Comparison of ENCODE assay signal across 8 mouse cellular contexts in genomic region chr19:5072389-5073019, GRCm38 (mm10). TPM values are rescaled to one million over a fixed set of nuclear protein-coding genes. Genes with fewer than 3 reads are reported as not detected.
A peak's percentile ranks its signal among the peaks of the same experiment; 100 is the strongest.
DNase-seq lines count a peak whose midpoint lies in the region; ATAC-seq and TF ChIP-seq lines count a peak whose summit lies in the region.

No protein-coding gene starts in this region.

- DNase-seq in testis, postnatal 14 days (ENCODE audit: low spot score) = no peak
- DNase-seq in gastrocnemius, postnatal 14 days = no peak
- no peak for DNase-seq in urinary bladder, adult 18-20 months (ENCODE audit: low spot score in 2 of 2)
- DNase-seq in cerebellum, postnatal 14 days = no peak

- 2% methylated on average over 20 of the region's 20 CpGs for WGBS in kidney, embryonic 15.5 days
- 2% methylated on average over 20 of the region's 20 CpGs for WGBS in midbrain, embryonic 13.5 days

- peak; percentile 12; the same call in 1 of the 2 replicates for ATAC-seq in kidney, embryonic 15.5 days (replicated peaks; ENCODE audit: low FRiP score)
- peak; percentile 26 for ATAC-seq in midbrain, embryonic 13.5 days

- intact Hi-C loops in gastrocnemius, postnatal 14 days (cut with DNase I; ENCODE audit: low total_unique reads) = no loop called here

- TF ChIP-seq CTCF in testis, adult 2 months (IDR thresholded peaks at IDR 0.05; ENCODE audit: control insufficient read depth, insufficient read depth, insufficient replicate concordance, low read depth, low read length) = no peak

- no peak for TF ChIP-seq POLR2A in testis, adult 2 months (IDR thresholded peaks at IDR 0.05; ENCODE audit: control insufficient read depth, low read depth, low read length)

- H3K4me2 ChIP-seq in kidney, embryonic 15.5 days = peak overlapping the region; percentile 84
- peak overlapping the region; percentile 62 for H3K4me2 ChIP-seq in midbrain, embryonic 13.5 days (replicated peaks)

- H3K9me3 ChIP-seq in erythroblast, embryonic 14.5 days (ENCODE audit: control insufficient read depth, low read length) = peaks cover 3% of the 10 kb centered on the region
- no peaks in the 10 kb centered on the region for H3K9me3 ChIP-seq in kidney, embryonic 15.5 days (replicated peaks)
- H3K9me3 ChIP-seq in midbrain, embryonic 13.5 days = no peaks in the 10 kb centered on the region

- peaks cover 29% of the 10 kb centered on the region for H3K4me1 ChIP-seq in testis, adult 2 months (ENCODE audit: control insufficient read depth, insufficient read depth, low read length)
- peaks cover 59% of the 10 kb centered on the region for H3K4me1 ChIP-seq in erythroblast, embryonic 14.5 days (ENCODE audit: control insufficient read depth)
- H3K4me1 ChIP-seq in kidney, embryonic 15.5 days = peaks cover 54% of the 10 kb centered on the region
- peaks cover 38% of the 10 kb centered on the region for H3K4me1 ChIP-seq in midbrain, embryonic 13.5 days (replicated peaks)

- no peaks in the 10 kb centered on the region for H3K27me3 ChIP-seq in testis, adult 2 months (ENCODE audit: control insufficient read depth, insufficient read depth, low read length)
- peaks cover 63% of the 10 kb centered on the region for H3K27me3 ChIP-seq in erythroblast, embryonic 14.5 days (ENCODE audit: control insufficient read depth)
- H3K27me3 ChIP-seq in kidney, embryonic 15.5 days = peaks cover 58% of the 10 kb centered on the region
- H3K27me3 ChIP-seq in midbrain, embryonic 13.5 days = peaks cover 56% of the 10 kb centered on the region

- peak overlapping the region; percentile 83 for H3K4me3 ChIP-seq in testis, adult 2 months (ENCODE audit: control insufficient read depth, low read depth, low read length)
- peak overlapping the region; percentile 62 for H3K4me3 ChIP-seq in erythroblast, embryonic 14.5 days (replicated peaks)
- H3K4me3 ChIP-seq in kidney, embryonic 15.5 days (replicated peaks) = peak overlapping the region; percentile 55
- peak overlapping the region; percentile 42 for H3K4me3 ChIP-seq in midbrain, embryonic 13.5 days (replicated peaks)

- no peaks in the 10 kb centered on the region for H3K36me3 ChIP-seq in testis, adult 2 months (ENCODE audit: control insufficient read depth, insufficient read depth, low read length)
- no peaks in the 10 kb centered on the region for H3K36me3 ChIP-seq in erythroblast, embryonic 14.5 days (ENCODE audit: control insufficient read depth)
- no peaks in the 10 kb centered on the region for H3K36me3 ChIP-seq in kidney, embryonic 15.5 days
- H3K36me3 ChIP-seq in midbrain, embryonic 13.5 days = no peaks in the 10 kb centered on the region

- peak overlapping the region; percentile 24; the same call in 1 of the 2 replicates for H3K9ac ChIP-seq in kidney, embryonic 15.5 days
- peak overlapping the region; percentile 63; the same call in 1 of the 2 replicates for H3K9ac ChIP-seq in midbrain, embryonic 13.5 days (replicated peaks)

- no peak overlapping the region for H3K27ac ChIP-seq in testis, adult 2 months (ENCODE audit: control insufficient read depth, insufficient read depth, low read depth, low read length)
- peak overlapping the region; percentile 85 for H3K27ac ChIP-seq in kidney, embryonic 15.5 days
- no peak overlapping the region for H3K27ac ChIP-seq in midbrain, embryonic 13.5 days

RNA-seq across cellular contexts. Expression of gene Cd248, which starts 4.6 kb away (rescaled TPM):
- polyA plus RNA-seq in testis, adult 2 months (2012; rRNA removed) = 2.5 and 2.9 TPM in 2 replicates
- 0.06 and 0.11 TPM in 2 replicates for polyA plus RNA-seq in erythroblast, embryonic 14.5 days (2012)
- 50.3 and 74.1 TPM in 2 replicates for polyA plus RNA-seq in kidney, embryonic 15.5 days (2015; fragmentation: Nextera tagmentation; extraction: Ambion mirVana)
- polyA plus RNA-seq in midbrain, embryonic 13.5 days (2015; fragmentation: Nextera tagmentation; extraction: Ambion mirVana) = 11.0 and 15.2 TPM in 2 replicates
- 10 to 100 TPM; 23.8 to 43.2 TPM for total RNA-seq in gastrocnemius, postnatal 14 days (2021)

RNA-seq across cellular contexts. Expression of gene Tmem151a, which starts 12.8 kb away (rescaled TPM):
- polyA plus RNA-seq in testis, adult 2 months (2012; rRNA removed) = 22.5 and 22.6 TPM in 2 replicates
- 0.02 TPM in 1 of 2 replicates, not detected in the other for polyA plus RNA-seq in erythroblast, embryonic 14.5 days (2012)
- 1.3 and 1.8 TPM in 2 replicates for polyA plus RNA-seq in kidney, embryonic 15.5 days (2015; fragmentation: Nextera tagmentation; extraction: Ambion mirVana)
- 3.7 and 4.4 TPM in 2 replicates for polyA plus RNA-seq in midbrain, embryonic 13.5 days (2015; fragmentation: Nextera tagmentation; extraction: Ambion mirVana)
- under 1 TPM; 0.16 to 0.69 TPM for total RNA-seq in gastrocnemius, postnatal 14 days (2021)

RNA-seq across cellular contexts. Expression of gene Yif1a, which starts 15.8 kb away (rescaled TPM):
- 134 and 144 TPM in 2 replicates for polyA plus RNA-seq in testis, adult 2 months (2012; rRNA removed)
- 0.79 and 0.94 TPM in 2 replicates for polyA plus RNA-seq in erythroblast, embryonic 14.5 days (2012)
- 99.8 and 101 TPM in 2 replicates for polyA plus RNA-seq in kidney, embryonic 15.5 days (2015; fragmentation: Nextera tagmentation; extraction: Ambion mirVana)
- polyA plus RNA-seq in midbrain, embryonic 13.5 days (2015; fragmentation: Nextera tagmentation; extraction: Ambion mirVana) = 57.1 and 59.0 TPM in 2 replicates
- total RNA-seq in gastrocnemius, postnatal 14 days (2021) = 10 to 100 TPM; 43.8 to 47.3 TPM

RNA-seq across cellular contexts. Expression of gene Rin1, which starts 22.2 kb away (rescaled TPM):
- polyA plus RNA-seq in testis, adult 2 months (2012; rRNA removed) = 27.1 and 27.5 TPM in 2 replicates
- 0.03 and 0.13 TPM in 2 replicates for polyA plus RNA-seq in erythroblast, embryonic 14.5 days (2012)
- 3.0 and 4.2 TPM in 2 replicates for polyA plus RNA-seq in kidney, embryonic 15.5 days (2015; fragmentation: Nextera tagmentation; extraction: Ambion mirVana)
- 1.3 and 2.1 TPM in 2 replicates for polyA plus RNA-seq in midbrain, embryonic 13.5 days (2015; fragmentation: Nextera tagmentation; extraction: Ambion mirVana)
- 1 to 10 TPM in 1 of 2 experiments, under 1 TPM in 1; 0.55 to 1.1 TPM for total RNA-seq in gastrocnemius, postnatal 14 days (2021)

RNA-seq across cellular contexts. Expression of gene Cnih2, which starts 25.8 kb away (rescaled TPM):
- 42.8 and 43.5 TPM in 2 replicates for polyA plus RNA-seq in testis, adult 2 months (2012; rRNA removed)
- polyA plus RNA-seq in erythroblast, embryonic 14.5 days (2012) = 0.12 and 0.17 TPM in 2 replicates
- polyA plus RNA-seq in kidney, embryonic 15.5 days (2015; fragmentation: Nextera tagmentation; extraction: Ambion mirVana) = 13.3 and 15.1 TPM in 2 replicates
- 321 and 357 TPM in 2 replicates for polyA plus RNA-seq in midbrain, embryonic 13.5 days (2015; fragmentation: Nextera tagmentation; extraction: Ambion mirVana)
- under 1 TPM; 0.14 to 0.40 TPM for total RNA-seq in gastrocnemius, postnatal 14 days (2021)

Comparison
In these comparisons a context has a peak if more than half of its experiments do, and no peak if none do; other contexts are left out.
1. RNA of gene Yif1a, which starts 15.8 kb away (polyA plus RNA-seq): 134 to 144 TPM in testis, adult 2 months, 99.8 to 101 TPM in kidney, embryonic 15.5 days and 57.1 to 59.0 TPM in midbrain, embryonic 13.5 days; 0.79 to 0.94 TPM in erythroblast, embryonic 14.5 days; every median in the first group is over 10 times any median in the second.
2. Peak in every context shown above with its lines, with median percentiles within 50 percentile points of each other: H3K4me3 ChIP-seq.